Mouse (Mus musculus) gastrocnemius, postnatal 14 days (tissue): Measurements from ENCODE around the gene Foxn3. TPM values are rescaled to one million over a fixed set of nuclear protein-coding genes. Genes with fewer than 3 reads are reported as not detected.

Experiments
- DNase-seq: peaks from one replicate; pipeline ENCODE4 v3.0.0; 2021; ENCODE audit warnings: mixed read lengths
- intact Hi-C: fragments of 180-260 bp; cut with DNase I; formaldehyde crosslinking; loops from one replicate; pipeline ENCODE4 v1.15.1; 2025; ENCODE audit warnings: low total_unique reads
- total RNA-seq, 2 experiments: library from RNA; stranded (reverse); gene quantifications; 2 replicates each; pipeline ENCODE4 v1.2.3; 2021

Gene Foxn3
- total RNA-seq, 2 experiments from 2014 or later = 194 TPM

DNA sequence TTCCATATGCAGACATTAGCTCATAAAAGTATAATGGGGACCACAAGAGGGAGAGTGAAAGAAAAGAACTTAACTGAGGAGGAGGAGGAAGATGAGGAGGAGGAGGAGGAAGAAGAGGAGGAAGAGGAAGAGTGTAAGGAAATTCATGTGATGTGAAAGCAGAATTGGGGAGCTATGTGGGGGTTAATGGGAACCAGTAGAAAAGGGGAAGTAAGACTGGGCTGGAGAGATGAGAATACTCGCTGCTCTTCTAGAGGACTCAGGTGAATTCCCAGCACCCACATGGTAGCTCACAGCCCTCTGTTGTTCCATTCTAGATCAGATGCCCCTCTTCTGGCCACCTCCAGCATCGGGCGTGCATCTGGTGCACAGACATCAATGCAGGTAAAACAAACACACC is 83.0 kb downstream of the Foxn3 start:
- no peak for DNase-seq
- intact Hi-C loops = no loop called here

- no peak for DNase-seq
- intact Hi-C loops = no loop called here
These were observed 89.2 kb downstream of the Foxn3 start for GRCm38 (mm10) chr12:99474176-99474575.

DNA sequence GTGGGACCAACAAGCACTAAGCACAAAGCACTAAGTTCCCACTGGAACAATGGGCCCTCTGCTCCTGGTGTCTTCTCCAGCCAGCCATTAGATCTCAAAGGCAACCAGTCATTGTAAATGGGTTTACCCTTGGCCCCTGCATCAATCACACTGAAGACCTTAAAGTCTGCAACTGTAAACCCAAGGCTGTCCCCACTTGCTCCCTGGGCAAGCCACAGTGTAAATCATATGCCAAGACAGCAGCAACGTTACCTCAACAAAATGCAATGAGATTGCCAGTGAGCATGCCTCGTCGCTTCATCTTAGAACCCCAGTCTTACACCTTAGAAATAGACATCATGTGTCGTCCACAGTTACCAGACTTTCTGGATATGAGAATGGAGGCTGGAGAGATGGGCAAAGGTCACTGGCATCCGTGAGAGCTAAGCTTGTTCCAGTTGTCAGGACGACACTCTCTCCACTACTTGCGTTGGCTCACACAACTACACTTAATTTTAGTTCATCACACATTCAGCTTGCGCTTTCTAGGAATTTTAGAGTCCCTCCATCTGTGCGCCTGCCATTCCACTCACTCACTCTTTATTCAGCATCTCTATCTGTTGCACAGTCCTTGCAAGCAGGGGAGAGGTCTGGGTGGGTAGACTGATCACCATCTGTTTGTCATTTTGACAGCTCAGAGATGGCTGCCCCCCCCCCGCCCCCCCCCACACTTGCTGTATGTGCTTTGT is 89.8 kb downstream of the Foxn3 start:
- intact Hi-C loops = no loop called here
- DNase-seq = no peak

DNA sequence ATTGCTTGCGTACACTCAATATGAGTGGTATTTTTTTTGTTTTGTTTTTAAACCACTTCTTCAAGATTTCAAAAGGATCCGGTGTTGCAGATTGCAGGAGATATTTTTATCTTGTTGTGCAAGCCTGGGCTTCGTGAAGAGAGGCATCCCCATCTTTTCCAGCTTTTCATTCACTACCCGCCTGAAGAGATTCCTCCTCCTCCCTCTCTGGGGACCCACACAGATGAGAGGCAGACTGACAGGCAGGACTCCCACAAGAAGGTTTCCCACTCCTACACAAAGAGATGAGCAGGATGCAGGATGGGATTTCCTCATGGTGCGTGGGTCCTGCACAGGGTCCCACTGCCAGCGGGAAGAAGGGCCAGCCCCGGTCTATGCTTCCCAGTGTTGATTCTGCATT is 92.0 kb downstream of the Foxn3 start:
- intact Hi-C loops = no loop called here
- no peak for DNase-seq

DNA sequence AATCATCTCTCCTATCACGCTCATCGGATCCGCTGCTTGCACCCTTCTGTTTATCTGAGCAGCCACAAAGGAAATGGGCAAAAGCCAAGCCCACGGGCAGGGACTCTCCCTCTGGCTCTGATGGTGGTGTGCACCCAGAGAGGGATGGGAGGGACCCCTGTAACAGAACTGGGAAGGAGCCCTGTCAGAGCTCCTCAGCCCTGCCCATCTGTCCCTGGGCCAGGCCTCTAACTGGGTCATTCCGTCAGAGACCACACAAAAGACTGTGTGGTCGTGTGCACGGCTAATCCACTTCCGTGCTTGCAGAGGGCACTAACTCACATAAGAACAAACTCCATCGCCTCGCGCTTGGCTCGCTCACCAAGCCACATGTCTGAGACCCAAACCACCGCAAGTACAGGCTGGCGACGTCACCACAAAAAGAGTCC is 95.5 kb downstream of the Foxn3 start:
- intact Hi-C loops = no loop called here
- peak; percentile 55 for DNase-seq

GRCm38 (mm10) chr12:99467256-99467883 is 96.0 kb downstream of the Foxn3 start:
- intact Hi-C loops = no loop called here
- no peak for DNase-seq

DNA sequence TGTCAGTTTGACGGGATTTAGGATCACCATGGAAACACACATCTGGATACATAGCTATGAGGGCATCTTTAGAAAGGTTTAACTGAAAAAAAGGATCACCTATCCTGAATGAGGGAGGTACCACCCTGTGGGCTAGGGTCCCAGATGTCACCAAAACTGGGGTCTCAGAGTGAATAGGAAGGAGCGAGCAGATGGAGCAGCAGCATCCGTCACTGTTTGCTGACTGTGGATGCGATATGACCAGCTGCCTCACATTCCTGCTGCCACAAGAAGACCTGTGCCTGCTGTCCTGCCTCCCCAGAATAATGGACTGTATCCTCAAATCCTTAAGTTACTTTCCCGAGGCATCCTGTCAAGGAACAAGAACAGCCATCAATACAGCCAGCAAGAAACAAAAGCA is 97.0 kb downstream of the Foxn3 start:
- no peak for DNase-seq

GRCm38 (mm10) chr12:99464291-99464690 is 99.1 kb downstream of the Foxn3 start:
- no peak for DNase-seq
- intact Hi-C loops = no loop called here

More for the DNA sequence above, 97.0 kb downstream of the Foxn3 start:
- intact Hi-C loops = no loop called here

DNA sequence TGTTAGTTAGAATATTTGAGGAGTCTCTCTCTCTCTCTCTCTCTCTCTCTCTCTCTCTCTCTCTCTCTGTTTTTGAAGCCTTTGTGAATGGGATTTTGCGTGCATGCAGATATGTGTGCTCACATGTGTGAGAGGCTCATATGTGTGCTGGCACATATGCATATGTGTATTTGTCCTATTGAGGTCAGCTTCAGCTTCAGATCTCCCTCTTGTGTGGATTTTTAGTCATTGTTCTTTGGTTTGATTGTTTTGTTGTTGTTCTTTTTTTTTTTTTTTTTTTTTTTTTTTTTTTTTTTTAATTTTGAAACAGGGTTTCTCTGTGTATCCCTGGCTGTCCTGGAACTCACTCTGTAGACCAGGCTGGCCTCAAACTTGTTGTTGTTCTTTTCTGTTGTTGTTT is 100.5 kb downstream of the Foxn3 start:
- intact Hi-C loops = no loop called here
- no peak for DNase-seq

DNA sequence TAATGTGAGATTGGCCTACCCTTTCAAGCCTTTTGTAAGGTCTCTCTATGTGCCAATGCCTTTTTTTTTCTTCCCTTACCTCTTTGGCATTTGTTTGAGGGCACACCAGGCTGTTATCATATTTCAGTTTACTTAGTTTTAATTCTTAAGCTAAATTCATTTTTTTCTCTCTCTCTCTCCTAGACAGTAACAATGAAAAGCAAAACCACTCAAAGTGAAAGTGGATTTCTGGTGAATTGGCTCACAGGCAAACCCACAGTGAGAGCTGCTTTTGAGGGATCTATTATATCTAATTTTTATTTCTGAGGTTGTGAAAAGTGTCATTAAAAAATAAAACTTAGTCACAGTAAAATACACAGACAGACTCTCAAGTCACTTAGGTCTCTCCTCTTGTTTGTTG is 101.1 kb downstream of the Foxn3 start:
- intact Hi-C loops = no loop called here
- DNase-seq = no peak

DNA sequence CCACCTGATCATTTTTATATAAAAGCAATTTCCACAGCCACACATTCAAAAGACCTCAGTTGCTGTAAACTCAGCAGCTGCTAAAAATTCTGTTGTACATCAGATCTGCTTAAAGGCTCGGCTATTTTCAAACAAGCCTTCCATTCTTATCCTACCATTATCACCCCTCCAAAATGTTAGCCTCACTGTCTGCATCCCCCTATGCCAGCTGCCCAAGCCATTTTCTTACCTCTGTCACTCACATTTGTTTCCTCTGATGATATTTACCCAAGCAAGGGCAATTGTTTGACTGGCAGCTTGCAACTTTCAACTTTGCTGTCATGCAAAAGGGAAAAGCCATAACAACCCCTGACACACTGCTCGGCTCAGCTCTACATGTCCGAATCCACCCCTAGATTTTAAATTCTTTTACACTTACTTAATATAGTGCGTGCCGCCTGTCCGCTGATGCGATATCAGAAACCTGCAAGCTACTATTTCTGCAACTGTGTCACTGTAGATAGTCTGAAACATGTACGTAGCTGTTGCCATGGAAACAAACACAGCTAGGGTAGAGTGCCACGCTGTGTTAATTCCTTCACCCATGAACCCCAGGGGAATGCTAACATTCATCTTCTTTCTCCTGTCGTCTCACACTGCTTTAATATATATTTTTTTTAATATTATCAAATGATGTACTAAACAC is 105.7 kb downstream of the Foxn3 start:
- intact Hi-C loops = no loop called here
- no peak for DNase-seq

GRCm38 (mm10) chr12:99455580-99455979 is 107.8 kb downstream of the Foxn3 start:
- intact Hi-C loops = no loop called here
- DNase-seq = no peak

DNA sequence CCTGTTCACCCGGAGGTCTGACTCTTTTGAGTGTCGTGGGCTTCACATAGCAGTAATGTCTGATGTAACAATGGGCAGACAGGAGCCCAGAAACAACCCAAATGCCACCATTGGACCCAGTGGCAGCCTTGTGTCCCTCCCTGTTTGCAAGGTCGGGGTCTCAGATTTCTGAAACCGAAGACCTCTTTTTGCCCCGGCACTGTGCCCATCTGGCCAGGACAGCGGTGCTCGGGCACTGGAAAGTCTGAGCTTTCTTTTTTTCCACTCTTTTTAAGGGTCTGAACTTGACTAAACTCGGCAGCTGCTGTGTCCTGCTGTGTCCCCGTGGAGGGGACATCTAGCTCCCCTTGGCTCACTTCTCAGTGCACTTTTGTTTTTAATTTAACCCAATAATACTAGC is 109.0 kb downstream of the Foxn3 start:
- intact Hi-C loops = no loop called here
- peak; percentile 68 for DNase-seq

DNA sequence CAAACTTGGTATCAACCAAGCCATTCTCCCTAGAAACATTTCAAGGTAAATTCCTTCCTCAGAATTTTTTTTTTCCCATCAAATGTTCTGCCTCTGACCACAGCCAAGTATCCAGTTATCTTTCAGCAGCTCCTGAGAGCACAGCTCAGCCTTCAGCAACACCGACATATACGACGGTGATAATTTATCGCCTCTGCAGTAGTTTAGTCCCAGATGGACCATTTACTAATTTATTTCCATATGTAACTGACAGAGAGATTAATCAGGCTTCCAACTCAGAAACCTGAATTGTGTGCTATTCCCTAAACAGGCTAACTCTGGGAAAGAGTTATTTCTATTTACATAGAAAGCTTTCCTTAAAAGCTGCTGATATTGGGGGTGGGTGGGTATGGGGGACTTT is 109.6 kb downstream of the Foxn3 start:
- no peak for DNase-seq
- intact Hi-C loops = no loop called here

GRCm38 (mm10) chr12:99450076-99450475 is 113.3 kb downstream of the Foxn3 start:
- no peak for DNase-seq
- intact Hi-C loops = no loop called here

GRCm38 (mm10) chr12:99447791-99448190 is 115.6 kb downstream of the Foxn3 start:
- DNase-seq = no peak
- intact Hi-C loops = no loop called here

- DNase-seq = no peak
- intact Hi-C loops = no loop called here
These were observed 118.2 kb downstream of the Foxn3 start for GRCm38 (mm10) chr12:99445018-99445674.

DNA sequence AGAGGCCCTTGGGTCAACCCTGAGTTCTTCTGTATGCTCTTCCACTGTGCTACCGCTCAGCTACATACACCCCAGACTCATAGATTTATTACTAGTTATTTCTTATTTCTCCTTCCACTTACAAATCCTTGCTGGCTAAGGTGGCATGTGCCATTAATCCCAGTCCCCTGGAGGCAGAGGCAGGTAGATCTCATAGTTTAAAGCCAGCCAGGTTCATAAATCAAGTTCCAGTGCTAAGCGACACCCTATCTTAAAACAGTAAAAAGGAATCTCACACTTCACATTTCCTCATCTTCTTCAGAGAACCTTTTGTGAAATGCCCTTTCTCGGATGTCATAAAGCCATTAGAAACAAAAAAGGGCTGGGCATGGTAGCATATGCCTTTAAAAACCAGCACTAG is 120.6 kb downstream of the Foxn3 start:
- intact Hi-C loops = no loop called here
- no peak for DNase-seq

DNA sequence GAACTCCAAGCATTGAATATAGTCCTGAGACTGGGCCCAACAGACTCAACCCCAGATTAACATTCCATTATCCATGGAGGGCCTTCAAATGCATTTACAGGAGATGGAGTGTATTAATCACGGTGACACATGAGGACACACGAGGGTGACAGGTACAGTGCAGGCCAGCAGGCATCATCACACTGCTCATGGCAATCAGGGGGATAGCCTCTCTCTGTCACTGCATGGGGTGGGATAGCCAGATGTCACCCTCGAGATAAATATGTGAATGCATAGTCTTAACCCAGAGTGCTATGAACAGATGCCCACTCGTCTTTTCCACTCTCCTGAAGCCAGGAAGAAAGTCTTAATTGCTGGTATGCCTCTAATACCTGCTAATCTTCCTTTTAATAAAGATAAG is 122.4 kb downstream of the Foxn3 start:
- intact Hi-C loops = no loop called here
- no peak for DNase-seq

DNA sequence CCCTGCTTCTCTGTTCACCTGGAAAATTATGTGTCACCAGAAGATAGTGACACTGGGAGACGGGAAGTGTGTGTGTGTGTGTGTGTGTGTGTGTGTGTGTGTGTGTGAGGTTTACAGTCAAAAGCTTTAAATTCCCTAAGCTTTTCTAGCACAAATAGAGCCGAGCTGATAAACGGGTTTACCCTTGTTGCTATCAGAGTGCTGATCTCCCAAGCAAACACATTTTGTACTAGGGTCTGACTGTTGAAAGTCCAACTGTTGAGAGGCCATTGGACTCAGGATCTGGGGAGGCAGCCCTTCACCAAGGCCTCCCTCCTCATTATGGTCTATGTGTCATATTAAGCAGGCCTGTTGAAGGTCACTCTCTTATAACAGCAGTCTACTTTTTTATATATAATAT is 123.4 kb downstream of the Foxn3 start:
- DNase-seq = no peak
- intact Hi-C loops = no loop called here
